Mouse (Mus musculus): ENCODE measurements around the gene Vsig10. TPM values are rescaled to one million over a fixed set of nuclear protein-coding genes. Genes with fewer than 3 reads are reported as not detected.

Gene Vsig10
- polyA plus RNA-seq, 1 experiment from 2014 or later: 3.9 TPM

- H3K36me3 ChIP-seq (ENCODE audit: control insufficient read depth, insufficient read depth, low read length): peaks cover 45% of the 10 kb centered on the region
- no peak for ATAC-seq (ENCODE audit: low read depth)
- no peaks in the 10 kb centered on the region for H3K27me3 ChIP-seq (replicated peaks; ENCODE audit: control insufficient read depth, insufficient read depth, low read length)
- H3K9ac ChIP-seq (ENCODE audit: low read depth, low read length): no peak overlapping the region
- no peak for DNase-seq (ENCODE audit: low spot score)
- 80% methylated on average over 8 of the region's 8 CpGs for WGBS
- no peak overlapping the region for H3K27ac ChIP-seq (replicated peaks; ENCODE audit: low read depth, low read length)
- peaks cover 9% of the 10 kb centered on the region for H3K4me1 ChIP-seq (ENCODE audit: control insufficient read depth, insufficient read depth, low read length)
- H3K4me3 ChIP-seq (ENCODE audit: low read depth, low read length): no peak overlapping the region
- no peaks in the 10 kb centered on the region for H3K9me3 ChIP-seq (ENCODE audit: control insufficient read depth, low read length)
- H3K4me2 ChIP-seq (ENCODE audit: low read depth, low read length): no peak overlapping the region
These were observed 36.5 kb upstream of the Vsig10 start for GRCm38 (mm10) chr5:117282360-117282759.

GRCm38 (mm10) chr5:117284029-117284428 is 34.9 kb upstream of the Vsig10 start:
- 79% methylated on average over 9 of the region's 9 CpGs for WGBS
- H3K27ac ChIP-seq (replicated peaks; ENCODE audit: low read depth, low read length): no peak overlapping the region
- ATAC-seq (ENCODE audit: low read depth) (no peak), DNase-seq (ENCODE audit: low spot score) (no peak)
- H3K9me3 ChIP-seq (ENCODE audit: control insufficient read depth, low read length): no peaks in the 10 kb centered on the region
- no peak overlapping the region for H3K4me3 ChIP-seq (ENCODE audit: low read depth, low read length)
- peaks cover 15% of the 10 kb centered on the region for H3K4me1 ChIP-seq (ENCODE audit: control insufficient read depth, insufficient read depth, low read length)
- H3K36me3 ChIP-seq (ENCODE audit: control insufficient read depth, insufficient read depth, low read length): peaks cover 45% of the 10 kb centered on the region
- H3K9ac ChIP-seq (ENCODE audit: low read depth, low read length): no peak overlapping the region
- H3K4me2 ChIP-seq (ENCODE audit: low read depth, low read length): no peak overlapping the region
- no peaks in the 10 kb centered on the region for H3K27me3 ChIP-seq (replicated peaks; ENCODE audit: control insufficient read depth, insufficient read depth, low read length)

- peaks cover 45% of the 10 kb centered on the region for H3K36me3 ChIP-seq (ENCODE audit: control insufficient read depth, insufficient read depth, low read length)
- no peak overlapping the region for H3K4me2 ChIP-seq (ENCODE audit: low read depth, low read length)
- WGBS: 75% methylated on average over 7 of the region's 7 CpGs
- H3K9me3 ChIP-seq (ENCODE audit: control insufficient read depth, low read length): no peaks in the 10 kb centered on the region
- H3K9ac ChIP-seq (ENCODE audit: low read depth, low read length): no peak overlapping the region
- peaks cover 15% of the 10 kb centered on the region for H3K4me1 ChIP-seq (ENCODE audit: control insufficient read depth, insufficient read depth, low read length)
- H3K27ac ChIP-seq (replicated peaks; ENCODE audit: low read depth, low read length): no peak overlapping the region
- H3K4me3 ChIP-seq (ENCODE audit: low read depth, low read length): no peak overlapping the region
- no peak for ATAC-seq (ENCODE audit: low read depth)
- no peak for DNase-seq (ENCODE audit: low spot score)
- no peaks in the 10 kb centered on the region for H3K27me3 ChIP-seq (replicated peaks; ENCODE audit: control insufficient read depth, insufficient read depth, low read length)
These were observed 34.2 kb upstream of the Vsig10 start for GRCm38 (mm10) chr5:117284682-117285081.

- peaks cover 15% of the 10 kb centered on the region for H3K4me1 ChIP-seq (ENCODE audit: control insufficient read depth, insufficient read depth, low read length)
- peak overlapping the region; percentile 77; the same call in 1 of the 2 replicates for H3K4me2 ChIP-seq (ENCODE audit: low read depth, low read length)
- H3K4me3 ChIP-seq (ENCODE audit: low read depth, low read length): no peak overlapping the region
- ATAC-seq (ENCODE audit: low read depth) (no peak), DNase-seq (ENCODE audit: low spot score) (no peak)
- no peak overlapping the region for H3K27ac ChIP-seq (replicated peaks; ENCODE audit: low read depth, low read length)
- no peaks in the 10 kb centered on the region for H3K9me3 ChIP-seq (ENCODE audit: control insufficient read depth, low read length)
- 66% methylated on average over 4 of the region's 4 CpGs for WGBS
- 0 out of 2 replicates have a peak overlapping the region, but pooled peaks have one; percentile 85 for H3K9ac ChIP-seq (ENCODE audit: low read depth, low read length)
- H3K36me3 ChIP-seq (ENCODE audit: control insufficient read depth, insufficient read depth, low read length): peaks cover 45% of the 10 kb centered on the region
- H3K27me3 ChIP-seq (replicated peaks; ENCODE audit: control insufficient read depth, insufficient read depth, low read length): no peaks in the 10 kb centered on the region
These were observed 33.6 kb upstream of the Vsig10 start for GRCm38 (mm10) chr5:117285266-117285665.

- H3K4me2 ChIP-seq (ENCODE audit: low read depth, low read length): peak overlapping the region; percentile 77
- DNase-seq (ENCODE audit: low spot score) (no peak), ATAC-seq (ENCODE audit: low read depth) (no peak)
- peak overlapping the region; percentile 83 for H3K4me3 ChIP-seq (ENCODE audit: low read depth, low read length)
- 34% methylated on average over 3 of the region's 3 CpGs for WGBS
- H3K4me1 ChIP-seq (ENCODE audit: control insufficient read depth, insufficient read depth, low read length): peaks cover 15% of the 10 kb centered on the region
- no peaks in the 10 kb centered on the region for H3K27me3 ChIP-seq (replicated peaks; ENCODE audit: control insufficient read depth, insufficient read depth, low read length)
- peak overlapping the region; percentile 76; the same call in 1 of the 2 replicates for H3K27ac ChIP-seq (replicated peaks; ENCODE audit: low read depth, low read length)
- peaks cover 40% of the 10 kb centered on the region for H3K36me3 ChIP-seq (ENCODE audit: control insufficient read depth, insufficient read depth, low read length)
- H3K9ac ChIP-seq (ENCODE audit: low read depth, low read length): peak overlapping the region; percentile 85
- H3K9me3 ChIP-seq (ENCODE audit: control insufficient read depth, low read length): no peaks in the 10 kb centered on the region
These were observed 32.6 kb upstream of the Vsig10 start for GRCm38 (mm10) chr5:117286286-117286685.

- Histone ChIP-seq H3K4me3 (ENCODE audit: low read depth, low read length) (peak within 1 kb of the TSS; percentile 83), H3K9me3 (ENCODE audit: control insufficient read depth, low read length) (no peaks in the 10 kb centered on the region), H3K27ac (replicated peaks; ENCODE audit: low read depth, low read length) (peak within 1 kb of the TSS; percentile 76), H3K36me3 (ENCODE audit: control insufficient read depth, insufficient read depth, low read length) (peaks cover 32% of the 10 kb centered on the region), H3K4me2 (ENCODE audit: low read depth, low read length) (peak within 1 kb of the TSS; percentile 77), H3K27me3 (replicated peaks; ENCODE audit: control insufficient read depth, insufficient read depth, low read length) (no peaks in the 10 kb centered on the region), H3K9ac (ENCODE audit: low read depth, low read length) (peak within 1 kb of the TSS; percentile 85), H3K4me1 (ENCODE audit: control insufficient read depth, insufficient read depth, low read length) (peaks cover 15% of the 10 kb centered on the region)
- under 1% methylated on average over 44 of the region's 77 CpGs for WGBS
- DNase-seq (ENCODE audit: low spot score) (peak; percentile 97), ATAC-seq (ENCODE audit: low read depth) (peak; percentile 98)
These were observed 31.8 kb upstream of the Vsig10 start, which contains the start of gene Pebp1 for GRCm38 (mm10) chr5:117286831-117287822. Pebp1 (minus strand) TSS chr5:117287625.

GRCm38 (mm10) chr5:117289646-117290045 is 29.2 kb upstream of the Vsig10 start:
- DNase-seq (ENCODE audit: low spot score) (no peak), ATAC-seq (ENCODE audit: low read depth) (no peak)
- Histone ChIP-seq H3K27me3 (replicated peaks; ENCODE audit: control insufficient read depth, insufficient read depth, low read length) (no peaks in the 10 kb centered on the region), H3K27ac (replicated peaks; ENCODE audit: low read depth, low read length) (no peak overlapping the region), H3K4me1 (ENCODE audit: control insufficient read depth, insufficient read depth, low read length) (peaks cover 15% of the 10 kb centered on the region), H3K9me3 (ENCODE audit: control insufficient read depth, low read length) (no peaks in the 10 kb centered on the region), H3K4me2 (ENCODE audit: low read depth, low read length) (no peak overlapping the region), H3K9ac (ENCODE audit: low read depth, low read length) (no peak overlapping the region), H3K4me3 (ENCODE audit: low read depth, low read length) (no peak overlapping the region), H3K36me3 (ENCODE audit: control insufficient read depth, insufficient read depth, low read length) (peaks cover 12% of the 10 kb centered on the region)

GRCm38 (mm10) chr5:117290081-117290480 is 28.8 kb upstream of the Vsig10 start:
- Histone ChIP-seq H3K4me3 (ENCODE audit: low read depth, low read length) (no peak overlapping the region), H3K27ac (replicated peaks; ENCODE audit: low read depth, low read length) (no peak overlapping the region), H3K36me3 (ENCODE audit: control insufficient read depth, insufficient read depth, low read length) (peaks cover 8% of the 10 kb centered on the region), H3K9ac (ENCODE audit: low read depth, low read length) (no peak overlapping the region), H3K27me3 (replicated peaks; ENCODE audit: control insufficient read depth, insufficient read depth, low read length) (no peaks in the 10 kb centered on the region), H3K4me1 (ENCODE audit: control insufficient read depth, insufficient read depth, low read length) (peaks cover 15% of the 10 kb centered on the region), H3K9me3 (ENCODE audit: control insufficient read depth, low read length) (no peaks in the 10 kb centered on the region), H3K4me2 (ENCODE audit: low read depth, low read length) (no peak overlapping the region)
- ATAC-seq (ENCODE audit: low read depth): no peak
- 93% methylated on average over 2 of the region's 2 CpGs for WGBS
- no peak for DNase-seq (ENCODE audit: low spot score)

Data from embryonic facial prominence, embryonic 14.5 days (tissue).